Mouse (Mus musculus): ENCODE results near the gene Gstp2.

- no peak for TF ChIP-seq POLR2A (IDR thresholded peaks at IDR 0.05; ENCODE audit: low read depth, low read length)
- no peak for TF ChIP-seq CTCF (IDR thresholded peaks at IDR 0.05; ENCODE audit: extremely low read depth, insufficient read depth, insufficient read length, insufficient replicate concordance)
Observed at GRCm38 (mm10) chr19:4082219-4082965, 36.6 kb upstream of the Gstp2 start.
